Mouse (Mus musculus) MEL (cell line): ENCODE measurements around the gene Tnrc18.

Source experiments
- CTCF ChIP-seq, 3 experiments: IDR thresholded peaks in 2 of 3; conservative IDR thresholded peaks in 1 of 3; 2 replicates each; pipeline ENCODE4 v1.5.1; 2011 to 2012; ENCODE audit warnings: low read length in 3 of 3, low read depth in 2 of 3, mild to moderate bottlenecking in 2 of 3, improper control_type of control experiment in 1 of 3, inconsistent platforms in 1 of 3, mixed read lengths in 1 of 3, moderate library complexity in 1 of 3; ENCODE audit not compliant: control insufficient read depth in 1 of 3, insufficient read depth in 1 of 3, poor library complexity in 1 of 3, severe bottlenecking in 1 of 3
- MAX ChIP-seq: IDR thresholded peaks from 2 replicates; pipeline ENCODE4 v1.6.1; 2011; ENCODE audit warnings: low read length, improper control_type of control experiment
- NRF1 ChIP-seq: IDR thresholded peaks from 2 replicates; pipeline ENCODE4 v1.6.1; 2014; ENCODE audit warnings: low read depth, mild to moderate bottlenecking, inconsistent platforms, low read length, improper control_type of control experiment, moderate library complexity; ENCODE audit not compliant: poor library complexity, insufficient read depth, severe bottlenecking
- POLR2A ChIP-seq, 2 experiments: IDR thresholded peaks; 2 replicates each; pipeline ENCODE4 v1.6.1; 2011 to 2012; ENCODE audit warnings: low read length in 2 of 2, mild to moderate bottlenecking in 2 of 2, control low read depth in 1 of 2, improper control_type of control experiment in 1 of 2, low read depth in 1 of 2, moderate library complexity in 1 of 2; ENCODE audit not compliant: control insufficient read depth in 1 of 2, insufficient read depth in 1 of 2, poor library complexity in 1 of 2
- TCF12 ChIP-seq: IDR thresholded peaks from 2 replicates; pipeline ENCODE4 v1.6.1; 2014; ENCODE audit warnings: low read depth, mild to moderate bottlenecking, inconsistent platforms, low read length, improper control_type of control experiment, moderate library complexity
- ZNF384 ChIP-seq: IDR thresholded peaks from 2 replicates; pipeline ENCODE4 v1.6.1; 2012; ENCODE audit warnings: low read depth, mild to moderate bottlenecking, inconsistent platforms, low read length, improper control_type of control experiment

DNA sequence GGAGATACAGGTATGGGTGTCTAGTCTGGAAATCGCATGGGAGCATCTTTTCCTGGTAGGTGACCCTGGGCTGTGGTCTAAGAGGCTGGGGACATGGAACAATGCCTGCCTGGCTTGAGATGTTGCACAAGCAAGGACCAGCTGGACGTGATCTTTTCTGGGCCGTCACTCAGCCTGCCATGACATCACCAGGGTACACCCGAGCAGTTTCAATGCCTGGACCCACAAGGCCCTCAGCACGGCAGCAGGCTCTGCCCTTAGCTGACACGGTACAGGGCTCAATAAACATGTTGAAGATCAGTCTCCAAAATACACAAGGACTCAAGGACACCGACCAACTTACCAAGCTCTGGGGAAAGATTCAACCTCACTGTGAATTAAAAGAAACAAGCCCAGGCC is 34.3 kb downstream of the Tnrc18 start:
- TF ChIP-seq NRF1 (no peak), CTCF (IDR thresholded peaks at IDR 0.05 in 2 of 3, conservative IDR thresholded peaks at IDR 0.05 in 1 of 3; ENCODE audit: control insufficient read depth in 1 of 3, insufficient read depth in 1 of 3, low read depth in 2 of 3, low read length in 3 of 3, poor library complexity in 1 of 3, severe bottlenecking in 1 of 3) (no peak), TCF12 (no peak), MAX (no peak), ZNF384 (no peak), POLR2A (IDR thresholded peaks at IDR 0.05; ENCODE audit: control insufficient read depth in 1 of 2, insufficient read depth in 1 of 2, low read depth in 1 of 2, low read length in 2 of 2, poor library complexity in 1 of 2) (no peak)
